Mouse (Mus musculus) embryonic facial prominence, embryonic 13.5 days (tissue): ENCODE data around the gene Fam104a. TPM values are rescaled to one million over a fixed set of nuclear protein-coding genes. Genes with fewer than 3 reads are reported as not detected.

Experiments
- ATAC-seq: fragments of 200-750 bp; cut with Nextera tagmentation; 2 replicates; pipeline ENCODE4 v1.8.0; 2017; ENCODE audit warnings: low read depth; ENCODE audit not compliant: insufficient number of reproducible peaks, insufficient read depth, low FRiP score, low TSS enrichment
- H3K27ac ChIP-seq: fragments of 300-500 bp; sonication (generic); 2 replicates; pipeline ENCODE4 v1.5.1; 2015; ENCODE audit warnings: moderate library complexity, mild to moderate bottlenecking, inconsistent platforms
- H3K27me3 ChIP-seq: fragments of 300-500 bp; sonication (generic); 2 replicates; pipeline ENCODE4 v1.6.1; 2015; ENCODE audit warnings: mild to moderate bottlenecking, inconsistent platforms
- H3K36me3 ChIP-seq: fragments of 300-500 bp; sonication (generic); 2 replicates; pipeline ENCODE4 v1.6.1; 2015; ENCODE audit warnings: mild to moderate bottlenecking, inconsistent platforms
- H3K4me1 ChIP-seq: fragments of 300-500 bp; sonication (generic); 2 replicates; pipeline ENCODE4 v1.6.1; 2015; ENCODE audit warnings: inconsistent platforms
- H3K4me2 ChIP-seq: fragments of 300-500 bp; sonication (generic); 2 replicates; pipeline ENCODE4 v1.6.1; 2015; ENCODE audit warnings: moderate library complexity, mild to moderate bottlenecking, inconsistent platforms
- H3K4me3 ChIP-seq: fragments of 300-500 bp; sonication (generic); 2 replicates; pipeline ENCODE4 v1.5.1; 2015; ENCODE audit warnings: mild to moderate bottlenecking, inconsistent platforms
- H3K9ac ChIP-seq: fragments of 300-500 bp; sonication (generic); 2 replicates; pipeline ENCODE4 v1.6.1; 2015; ENCODE audit warnings: mild to moderate bottlenecking, inconsistent platforms
- H3K9me3 ChIP-seq: fragments of 300-500 bp; sonication (generic); 2 replicates; pipeline ENCODE4 v1.6.1; 2016; ENCODE audit warnings: inconsistent platforms
- WGBS: fragments of 180-500 bp; shearing (Covaris S2); methylation state at CpG from one replicate; pipeline ENCODE4 v1.1.7; 2015; ENCODE audit warnings: mixed read lengths; 5-methylcytosine and 5-hydroxymethylcytosine counted together
- polyA plus RNA-seq: library from polyadenylated mRNA; unstranded; fragments of >200 nt; fragmentation: Nextera tagmentation; extraction: Ambion mirVana; gene quantifications from 2 replicates; pipeline ENCODE4 v1.2.1, GENCODE M21; 2015

Gene Fam104a
- polyA plus RNA-seq, 1 experiment from 2014 or later = 49.0 TPM

GRCm38 (mm10) chr11:113648690-113649352 is 35.1 kb downstream of the Fam104a start, which contains the start of gene Cog1:
Gene Cog1, plus strand, starts transcription at chr11:113649169.
- H3K9ac ChIP-seq = peak within 1 kb of the TSS; percentile 96
- 38% methylated on average over 26 of the region's 26 CpGs for WGBS

GRCm38 (mm10) chr11:113648152-113648551 is 35.8 kb downstream of the Fam104a start:
- Histone ChIP-seq H3K4me1 (peaks cover 32% of the 10 kb centered on the region), H3K4me3 (peak overlapping the region; percentile 15; the same call in 1 of the 2 replicates), H3K9ac (peak overlapping the region; percentile 51; the same call in 1 of the 2 replicates), H3K4me2 (peak overlapping the region; percentile 42), H3K27ac (no peak overlapping the region), H3K9me3 (no peaks in the 10 kb centered on the region), H3K36me3 (peaks cover 18% of the 10 kb centered on the region), H3K27me3 (no peaks in the 10 kb centered on the region)
- WGBS = 2% methylated on average over 15 of the region's 15 CpGs
- no peak for ATAC-seq

More at GRCm38 (mm10) chr11:113648690-113649352, 35.1 kb downstream of the Fam104a start, which contains the start of gene Cog1:
- Histone ChIP-seq H3K4me3 (peak within 1 kb of the TSS; percentile 94), H3K27ac (peak within 1 kb of the TSS; percentile 88), H3K27me3 (no peaks in the 10 kb centered on the region), H3K4me1 (peaks cover 35% of the 10 kb centered on the region), H3K9me3 (no peaks in the 10 kb centered on the region), H3K4me2 (peak within 1 kb of the TSS; percentile 65), H3K36me3 (peaks cover 24% of the 10 kb centered on the region)
- no peak for ATAC-seq

GRCm38 (mm10) chr11:113645181-113645580 is 38.8 kb downstream of the Fam104a start:
- H3K4me2 ChIP-seq = no peak overlapping the region
- no peak overlapping the region for H3K4me3 ChIP-seq
- WGBS = 90% methylated on average over 3 of the region's 3 CpGs
- H3K4me1 ChIP-seq = peaks cover 17% of the 10 kb centered on the region
- ATAC-seq = no peak
- H3K9ac ChIP-seq = no peak overlapping the region
- H3K36me3 ChIP-seq = no peaks in the 10 kb centered on the region
- no peak overlapping the region for H3K27ac ChIP-seq
- H3K27me3 ChIP-seq = no peaks in the 10 kb centered on the region
- H3K9me3 ChIP-seq = no peaks in the 10 kb centered on the region

- no peaks in the 10 kb centered on the region for H3K4me1 ChIP-seq
- WGBS = 81% methylated on average over 12 of the region's 12 CpGs
- H3K4me3 ChIP-seq = no peak overlapping the region
- no peaks in the 10 kb centered on the region for H3K27me3 ChIP-seq
- H3K4me2 ChIP-seq = no peak overlapping the region
- ATAC-seq = no peak
- H3K9me3 ChIP-seq = no peaks in the 10 kb centered on the region
- no peak overlapping the region for H3K27ac ChIP-seq
- no peaks in the 10 kb centered on the region for H3K36me3 ChIP-seq
- H3K9ac ChIP-seq = no peak overlapping the region
These were observed 45.3 kb downstream of the Fam104a start for GRCm38 (mm10) chr11:113638680-113639079.

- H3K9ac ChIP-seq = no peak overlapping the region
- H3K9me3 ChIP-seq = no peaks in the 10 kb centered on the region
- ATAC-seq = no peak
- no peaks in the 10 kb centered on the region for H3K4me1 ChIP-seq
- H3K4me3 ChIP-seq = no peak overlapping the region
- no peaks in the 10 kb centered on the region for H3K27me3 ChIP-seq
- no peaks in the 10 kb centered on the region for H3K36me3 ChIP-seq
- no peak overlapping the region for H3K4me2 ChIP-seq
- WGBS = 60% methylated on average over 10 of the region's 10 CpGs
- H3K27ac ChIP-seq = no peak overlapping the region
These were observed 49.2 kb downstream of the Fam104a start for GRCm38 (mm10) chr11:113634699-113635121.

GRCm38 (mm10) chr11:113633398-113633797 is 50.6 kb downstream of the Fam104a start:
- Histone ChIP-seq H3K9ac (no peak overlapping the region), H3K36me3 (no peaks in the 10 kb centered on the region), H3K27ac (no peak overlapping the region), H3K9me3 (no peaks in the 10 kb centered on the region), H3K4me2 (no peak overlapping the region), H3K4me1 (no peaks in the 10 kb centered on the region), H3K27me3 (no peaks in the 10 kb centered on the region), H3K4me3 (no peak overlapping the region)
- WGBS = 89% methylated on average over 5 of the region's 5 CpGs
- no peak for ATAC-seq

GRCm38 (mm10) chr11:113632303-113632702 is 51.7 kb downstream of the Fam104a start:
- H3K27me3 ChIP-seq = no peaks in the 10 kb centered on the region
- H3K27ac ChIP-seq = no peak overlapping the region
- H3K36me3 ChIP-seq = no peaks in the 10 kb centered on the region
- ATAC-seq = no peak
- no peak overlapping the region for H3K9ac ChIP-seq
- no peak overlapping the region for H3K4me2 ChIP-seq
- H3K4me3 ChIP-seq = no peak overlapping the region
- H3K9me3 ChIP-seq = no peaks in the 10 kb centered on the region
- no peaks in the 10 kb centered on the region for H3K4me1 ChIP-seq
- WGBS = 76% methylated on average over 7 of the region's 7 CpGs

GRCm38 (mm10) chr11:113631862-113632261 is 52.1 kb downstream of the Fam104a start:
- Histone ChIP-seq H3K27me3 (no peaks in the 10 kb centered on the region), H3K9ac (no peak overlapping the region), H3K4me1 (no peaks in the 10 kb centered on the region), H3K36me3 (no peaks in the 10 kb centered on the region), H3K4me3 (no peak overlapping the region), H3K4me2 (no peak overlapping the region), H3K9me3 (no peaks in the 10 kb centered on the region), H3K27ac (no peak overlapping the region)
- WGBS = 79% methylated on average over 8 of the region's 8 CpGs
- ATAC-seq = no peak

- Histone ChIP-seq H3K36me3 (no peaks in the 10 kb centered on the region), H3K4me2 (no peak overlapping the region), H3K4me3 (no peak overlapping the region), H3K4me1 (no peaks in the 10 kb centered on the region), H3K27me3 (no peaks in the 10 kb centered on the region), H3K9ac (no peak overlapping the region), H3K9me3 (no peaks in the 10 kb centered on the region), H3K27ac (no peak overlapping the region)
- ATAC-seq = no peak
- WGBS = 76% methylated on average over 8 of the region's 8 CpGs
These were observed 52.7 kb downstream of the Fam104a start for GRCm38 (mm10) chr11:113631302-113631701.

GRCm38 (mm10) chr11:113630642-113631041 is 53.3 kb downstream of the Fam104a start:
- no peak for ATAC-seq
- H3K27ac ChIP-seq = no peak overlapping the region
- H3K36me3 ChIP-seq = no peaks in the 10 kb centered on the region
- no peak overlapping the region for H3K9ac ChIP-seq
- no peak overlapping the region for H3K4me3 ChIP-seq
- H3K27me3 ChIP-seq = no peaks in the 10 kb centered on the region
- H3K4me2 ChIP-seq = no peak overlapping the region
- 57% methylated on average over 7 of the region's 7 CpGs for WGBS
- no peaks in the 10 kb centered on the region for H3K9me3 ChIP-seq
- no peaks in the 10 kb centered on the region for H3K4me1 ChIP-seq

GRCm38 (mm10) chr11:113627785-113628184 is 56.2 kb downstream of the Fam104a start:
- Histone ChIP-seq H3K36me3 (no peaks in the 10 kb centered on the region), H3K4me2 (no peak overlapping the region), H3K4me3 (no peak overlapping the region), H3K9me3 (no peaks in the 10 kb centered on the region), H3K4me1 (no peaks in the 10 kb centered on the region), H3K9ac (no peak overlapping the region), H3K27me3 (no peaks in the 10 kb centered on the region), H3K27ac (no peak overlapping the region)
- ATAC-seq = no peak
- 51% methylated on average over 4 of the region's 4 CpGs for WGBS

GRCm38 (mm10) chr11:113625437-113625836 is 58.5 kb downstream of the Fam104a start:
- H3K9me3 ChIP-seq = no peaks in the 10 kb centered on the region
- ATAC-seq = no peak
- H3K4me2 ChIP-seq = no peak overlapping the region
- H3K9ac ChIP-seq = no peak overlapping the region
- H3K4me1 ChIP-seq = no peaks in the 10 kb centered on the region
- no peaks in the 10 kb centered on the region for H3K36me3 ChIP-seq
- H3K27ac ChIP-seq = no peak overlapping the region
- no peak overlapping the region for H3K4me3 ChIP-seq
- 92% methylated on average over 18 of the region's 18 CpGs for WGBS
- peaks cover 17% of the 10 kb centered on the region for H3K27me3 ChIP-seq
